Mouse (Mus musculus) ES-E14 (cell line): ENCODE results near the gene Minpp1. TPM values are rescaled to one million over a fixed set of nuclear protein-coding genes. Genes with fewer than 3 reads are reported as not detected.

Experiments used
- DNase-seq: peaks from one replicate; pipeline ENCODE4 v3.0.0-alpha.2; 2013; ENCODE audit warnings: low read depth, low spot score
- H3K27ac ChIP-seq: 2 replicates; pipeline ENCODE4 v1.5.1; 2012; ENCODE audit warnings: low read depth, mild to moderate bottlenecking, low read length, moderate library complexity, mixed read lengths; ENCODE audit not compliant: poor library complexity, insufficient read depth, severe bottlenecking
- H3K36me3 ChIP-seq: 2 replicates; pipeline ENCODE4 v1.6.1; 2012; ENCODE audit warnings: mild to moderate bottlenecking, low read length, moderate library complexity, mixed read lengths; ENCODE audit not compliant: control insufficient read depth, poor library complexity, insufficient read depth, severe bottlenecking
- H3K4me1 ChIP-seq, 2 experiments: fragments of 150-350 bp in 1 of 2; sonication (generic) in 1 of 2; 2 replicates each; pipeline ENCODE4 v1.6.1; 2012; ENCODE audit warnings: low read length in 2 of 2, mild to moderate bottlenecking in 1 of 2, mixed read lengths in 1 of 2; ENCODE audit not compliant: control insufficient read depth in 2 of 2, insufficient read depth in 2 of 2, poor library complexity in 1 of 2
- H3K4me3 ChIP-seq, 2 experiments: fragments of 150-350 bp in 1 of 2; sonication (generic) in 1 of 2; 2 replicates each; pipeline ENCODE4 v1.5.1; 2012; ENCODE audit warnings: low read length in 2 of 2, low read depth in 1 of 2, mild to moderate bottlenecking in 1 of 2, mixed read lengths in 1 of 2; ENCODE audit not compliant: insufficient read depth in 1 of 2, poor library complexity in 1 of 2, severe bottlenecking in 1 of 2
- H3K9ac ChIP-seq: 2 replicates; pipeline ENCODE4 v1.6.1; 2012; ENCODE audit warnings: low read depth, mild to moderate bottlenecking, low read length, mixed read lengths; ENCODE audit not compliant: poor library complexity, insufficient read depth, severe bottlenecking
- H3K9me3 ChIP-seq: fragments of 150-350 bp; sonication (generic); 2 replicates; pipeline ENCODE4 v1.6.1; 2012; ENCODE audit warnings: low read depth, mild to moderate bottlenecking, low read length; ENCODE audit not compliant: control insufficient read depth, insufficient read depth
- CHD2 ChIP-seq: IDR thresholded peaks from 2 replicates; pipeline ENCODE4 v1.6.1; 2014; ENCODE audit warnings: mild to moderate bottlenecking, low read depth, low read length, inconsistent platforms
- HCFC1 ChIP-seq: IDR thresholded peaks from 2 replicates; pipeline ENCODE4 v1.6.1; 2012; ENCODE audit warnings: low read length, inconsistent platforms, borderline replicate concordance; ENCODE audit not compliant: insufficient read depth
- MAFK ChIP-seq: IDR thresholded peaks from 2 replicates; pipeline ENCODE4 v1.6.1; 2014; ENCODE audit warnings: mild to moderate bottlenecking, low read depth, low read length, inconsistent platforms; ENCODE audit not compliant: insufficient read depth
- ZC3H11A ChIP-seq: IDR thresholded peaks from 2 replicates; pipeline ENCODE4 v1.6.1; 2012; ENCODE audit warnings: low read depth, mild to moderate bottlenecking, inconsistent platforms, low read length, borderline replicate concordance
- ZNF384 ChIP-seq: IDR thresholded peaks from 2 replicates; pipeline ENCODE4 v1.6.1; 2012; ENCODE audit warnings: low read depth, low read length, inconsistent platforms
- in situ Hi-C, 2 experiments: fragments of 600-800 bp; cut with MboI; formaldehyde crosslinking; loops; one replicate each; pipeline ENCODE4 v1.15.1; 2025; ENCODE audit warnings: low sequenced_read_pairs in 2 of 2, inconsistent platforms in 1 of 2; ENCODE audit not compliant: unreplicated experiment in 2 of 2
- total RNA-seq: library from RNA; depleted of rRNA; stranded (reverse); fragments of 300-350 nt; gene quantifications from 2 replicates; pipeline ENCODE4 v1.2.3, GENCODE M21; 2012

Gene Minpp1
- total RNA-seq, 1 experiment: 60.8 TPM

- H3K36me3 ChIP-seq: peaks cover 5% of the 10 kb centered on the region
- in situ Hi-C loops: no loop called here
These were observed 9.5 kb downstream of the Minpp1 start for GRCm38 (mm10) chr19:32495034-32495433.

DNA sequence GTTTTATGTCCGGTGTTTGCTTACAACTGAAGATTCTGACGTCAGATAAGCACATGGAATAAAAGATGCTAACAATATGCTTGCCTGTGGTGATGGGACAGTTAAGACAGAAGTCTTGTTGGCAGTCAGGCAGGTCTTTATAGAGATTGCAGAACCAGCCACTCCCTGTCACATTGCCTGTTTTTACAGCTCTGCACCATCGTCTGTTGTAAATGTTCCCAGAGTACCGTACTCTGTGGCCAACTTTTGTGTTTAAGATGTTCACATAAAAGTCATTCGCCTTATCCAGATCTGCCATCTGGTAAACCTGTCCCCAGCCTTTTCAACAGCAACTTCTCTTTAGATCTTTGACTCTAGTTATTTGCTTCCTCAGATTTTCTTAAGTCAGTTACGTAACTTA, 11.8 kb downstream of the Minpp1 start:
- H3K27ac ChIP-seq: no peak overlapping the region
- H3K9ac ChIP-seq: no peak overlapping the region
- no peak for TF ChIP-seq HCFC1
- TF ChIP-seq CHD2: no peak
- TF ChIP-seq ZNF384: no peak
- TF ChIP-seq ZC3H11A: no peak
- TF ChIP-seq MAFK: no peak
- DNase-seq: no peak
- no peak overlapping the region for H3K4me3 ChIP-seq
- peaks cover 6% of the 10 kb centered on the region for H3K36me3 ChIP-seq
- no peaks in the 10 kb centered on the region for H3K4me1 ChIP-seq
- no peaks in the 10 kb centered on the region for H3K9me3 ChIP-seq
- in situ Hi-C loops: no loop called here

More at GRCm38 (mm10) chr19:32495034-32495433, 9.5 kb downstream of the Minpp1 start:
- TF ChIP-seq HCFC1: no peak
- TF ChIP-seq ZNF384: no peak
- no peak for TF ChIP-seq MAFK
- TF ChIP-seq ZC3H11A: no peak
- no peak for TF ChIP-seq CHD2
- H3K9me3 ChIP-seq: no peaks in the 10 kb centered on the region
- no peaks in the 10 kb centered on the region for H3K4me1 ChIP-seq
- H3K9ac ChIP-seq: no peak overlapping the region
- no peak overlapping the region for H3K4me3 ChIP-seq
- no peak for DNase-seq
- no peak overlapping the region for H3K27ac ChIP-seq

- H3K4me1 ChIP-seq: no peaks in the 10 kb centered on the region
- no peak overlapping the region for H3K4me3 ChIP-seq
- DNase-seq: no peak
- in situ Hi-C loops: no loop called here
- no peaks in the 10 kb centered on the region for H3K9me3 ChIP-seq
- no peak overlapping the region for H3K27ac ChIP-seq
- TF ChIP-seq ZNF384 (no peak), CHD2 (no peak), ZC3H11A (no peak), HCFC1 (no peak), MAFK (no peak)
- H3K9ac ChIP-seq: no peak overlapping the region
- peaks cover 6% of the 10 kb centered on the region for H3K36me3 ChIP-seq
These were observed 12.4 kb downstream of the Minpp1 start for GRCm38 (mm10) chr19:32498002-32498401.

DNA sequence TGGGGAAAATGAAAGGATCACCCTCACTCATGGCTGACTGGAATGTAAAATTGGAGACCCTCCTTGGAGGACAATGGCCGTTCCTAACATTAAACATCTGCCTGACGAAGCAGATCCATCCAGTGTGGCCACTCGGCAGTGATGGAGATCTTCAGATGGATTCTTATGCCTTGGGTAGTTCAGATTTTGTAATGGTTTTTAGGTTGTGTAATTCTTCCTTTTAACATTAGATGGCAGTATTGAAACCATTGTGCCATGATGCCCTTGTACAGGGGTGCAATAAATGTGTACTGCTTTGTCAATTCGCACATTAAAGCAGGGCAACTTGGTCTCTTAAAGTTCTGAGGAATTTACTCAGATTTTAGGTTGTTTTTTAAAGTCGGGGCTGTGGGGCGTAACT, 15.8 kb downstream of the Minpp1 start:
- Histone ChIP-seq H3K9ac (no peak overlapping the region), H3K27ac (no peak overlapping the region), H3K4me1 (no peaks in the 10 kb centered on the region), H3K36me3 (peaks cover 2% of the 10 kb centered on the region; the same call in 1 of the 2 replicates), H3K9me3 (no peaks in the 10 kb centered on the region), H3K4me3 (no peak overlapping the region)
- in situ Hi-C loops: loop anchor here (10.0 to 25.0 kb wide), 2 partner anchors 183 to 186 kb away; no protein-coding TSS in a partner anchor
- no peak for DNase-seq
- TF ChIP-seq MAFK (no peak), ZNF384 (no peak), CHD2 (no peak), HCFC1 (no peak), ZC3H11A (0 out of 2 replicates have a peak, but pooled peaks have one; percentile 18)

DNA sequence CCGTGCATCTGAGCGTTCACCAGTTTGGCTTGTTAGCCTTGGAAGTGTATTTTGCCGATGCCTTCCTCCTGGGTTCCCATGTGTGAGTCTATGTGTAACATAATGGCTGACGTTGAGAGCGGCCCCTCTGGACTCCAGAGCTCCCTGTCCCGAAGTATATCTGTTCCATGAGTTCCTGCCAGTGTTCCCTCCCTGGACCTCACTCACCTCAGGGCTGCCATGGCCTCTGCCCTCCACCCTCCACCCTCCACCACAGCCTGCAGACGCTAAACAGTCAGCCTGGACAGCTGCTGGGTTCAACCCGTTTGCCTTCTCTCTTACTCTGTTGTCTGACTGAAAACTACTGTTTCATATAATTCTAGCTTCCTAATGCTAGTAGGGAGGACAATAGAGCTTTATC, 20.5 kb downstream of the Minpp1 start:
- in situ Hi-C loops: loop anchor here (10.0 to 25.0 kb wide), 2 partner anchors 179 to 181 kb away; no protein-coding TSS in a partner anchor
- DNase-seq: no peak
- Histone ChIP-seq H3K36me3 (peaks cover 11% of the 10 kb centered on the region), H3K9me3 (no peaks in the 10 kb centered on the region), H3K27ac (no peak overlapping the region), H3K4me1 (peaks cover 0 to 7% of the 10 kb centered on the region in 2 experiments; a peak in 1 of 4 replicates), H3K4me3 (no peak overlapping the region), H3K9ac (no peak overlapping the region)
- TF ChIP-seq ZC3H11A: no peak
- TF ChIP-seq CHD2: no peak
- TF ChIP-seq MAFK: no peak
- no peak for TF ChIP-seq ZNF384
- no peak for TF ChIP-seq HCFC1
